18 mouse cellular contexts compared by ENCODE assay signal in the genomic region with DNA sequence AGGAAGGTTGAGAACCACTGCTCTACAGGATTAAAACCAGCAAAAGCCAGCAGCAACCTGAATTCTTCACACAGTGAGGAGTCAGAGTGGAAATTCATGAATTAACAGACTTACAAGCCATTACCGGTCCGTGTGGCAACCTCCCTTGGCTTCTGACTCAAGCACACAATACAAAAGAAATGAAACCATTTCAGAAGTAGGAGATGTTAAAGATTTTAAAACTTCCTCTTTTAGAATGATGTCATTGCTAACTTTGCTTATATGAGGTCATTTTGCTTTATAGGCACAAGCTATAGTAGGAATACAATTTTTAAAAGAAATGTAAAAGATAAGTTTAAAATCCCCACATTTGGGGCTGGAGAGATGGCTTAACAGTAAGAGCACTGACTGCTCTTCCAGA.
DNase-seq lines count a peak whose midpoint lies in the region; ATAC-seq and TF ChIP-seq lines count a peak whose summit lies in the region.
"Had no signal": no experiment of that assay in that cellular context is flagged by ENCODE, and none has a peak within 500 bp of the region (broad histone marks: within the 10 kb centered on the region; RNA-seq: fewer than 3 reads in every experiment).

No protein-coding gene starts in this region.

- no peaks in the 10 kb centered on the region for H3K9me3 ChIP-seq in forebrain, embryonic 14.5 days (replicated peaks; ENCODE audit: control insufficient read depth, low read length)
- no peaks in the 10 kb centered on the region for H3K9me3 ChIP-seq in stomach, postnatal 0 days (ENCODE audit: control insufficient read depth, low read length)
- H3K9me3 ChIP-seq: embryonic facial prominence, embryonic 10.5 days; forebrain, embryonic 10.5 days; heart, embryonic 10.5 days; limb, embryonic 10.5 days; midbrain, embryonic 12.5 days had no signal

- 7% methylated on average over 2 of the region's 2 CpGs for WGBS in macrophage (ENCODE audit: missing documents)
- 83% methylated on average over 2 of the region's 2 CpGs for WGBS in forebrain, embryonic 14.5 days
- 73% methylated on average over 2 of the region's 2 CpGs for WGBS in stomach, postnatal 0 days

- H3K4me3 ChIP-seq in bone marrow macrophage, adult 2 months (ENCODE audit: insufficient read depth, low read length), result peak overlapping the region; percentile 41
- H3K4me3 ChIP-seq in macrophage (ENCODE audit: inconsistent target), result peak overlapping the region; percentile 12; the same call in 1 of the 2 replicates
- H3K4me3 ChIP-seq in forebrain, embryonic 14.5 days (ENCODE audit: low read depth, low read length), result no peak overlapping the region
- H3K4me3 ChIP-seq in stomach, postnatal 0 days (ENCODE audit: low read depth, low read length), result no peak overlapping the region
- H3K4me3 ChIP-seq: embryonic facial prominence, embryonic 10.5 days; forebrain, embryonic 10.5 days; heart, embryonic 10.5 days; left cerebral cortex, adult 2 months; limb, embryonic 10.5 days; midbrain, embryonic 12.5 days had no signal

- no peak for TF ChIP-seq POLR2A in bone marrow macrophage, adult 2 months (IDR thresholded peaks at IDR 0.05; ENCODE audit: borderline replicate concordance, low read depth, low read length)

- no peaks in the 10 kb centered on the region for H3K27me3 ChIP-seq in forebrain, embryonic 14.5 days (replicated peaks; ENCODE audit: control insufficient read depth, insufficient read depth, low read length)
- no peaks in the 10 kb centered on the region for H3K27me3 ChIP-seq in stomach, postnatal 0 days (ENCODE audit: control insufficient read depth, insufficient read depth, low read length)
- H3K27me3 ChIP-seq: midbrain, embryonic 12.5 days had no signal

- H3K79me2 ChIP-seq in macrophage (ENCODE audit: inconsistent target), result no peaks in the 10 kb centered on the region

- no peak overlapping the region for H3K9ac ChIP-seq in forebrain, embryonic 14.5 days (ENCODE audit: low read length)
- no peak overlapping the region for H3K9ac ChIP-seq in stomach, postnatal 0 days (ENCODE audit: low read length)
- H3K9ac ChIP-seq: forebrain, postnatal 0 days; liver, postnatal 0 days; midbrain, embryonic 12.5 days had no signal

- peak overlapping the region; percentile 80 for H3K27ac ChIP-seq in bone marrow macrophage, adult 2 months (ENCODE audit: insufficient read depth, low read depth, low read length)
- peak overlapping the region; percentile 85 for H3K27ac ChIP-seq in macrophage
- no peak overlapping the region for H3K27ac ChIP-seq in forebrain, embryonic 14.5 days (ENCODE audit: low read depth, low read length)
- H3K27ac ChIP-seq in stomach, postnatal 0 days (replicated peaks), result no peak overlapping the region
- H3K27ac ChIP-seq: embryonic facial prominence, embryonic 10.5 days; forebrain, embryonic 10.5 days; heart, embryonic 10.5 days; left cerebral cortex, adult 2 months; limb, embryonic 10.5 days; midbrain, embryonic 12.5 days had no signal

- no peak for ATAC-seq in forebrain, embryonic 14.5 days
- ATAC-seq in stomach, postnatal 0 days (ENCODE audit: low FRiP score, low TSS enrichment), result no peak

- H3K36me3 ChIP-seq in macrophage (ENCODE audit: inconsistent target), result no peaks in the 10 kb centered on the region
- H3K36me3 ChIP-seq in forebrain, embryonic 14.5 days (ENCODE audit: control insufficient read depth, insufficient read depth, low read length), result no peaks in the 10 kb centered on the region
- no peaks in the 10 kb centered on the region for H3K36me3 ChIP-seq in stomach, postnatal 0 days (ENCODE audit: control insufficient read depth, insufficient read depth, low read length)
- H3K36me3 ChIP-seq: embryonic facial prominence, embryonic 10.5 days; forebrain, embryonic 10.5 days; heart, embryonic 10.5 days; limb, embryonic 10.5 days; midbrain, embryonic 12.5 days had no signal

- no peak for TF ChIP-seq CTCF in bone marrow macrophage, adult 2 months (IDR thresholded peaks at IDR 0.05; ENCODE audit: low read depth, low read length)
- no peak for TF ChIP-seq CTCF in stomach, postnatal 0 days (IDR thresholded peaks at IDR 0.05; ENCODE audit: low read depth)

- H3K4me2 ChIP-seq in forebrain, embryonic 14.5 days (ENCODE audit: low read length), result no peak overlapping the region
- H3K4me2 ChIP-seq in stomach, postnatal 0 days (replicated peaks; ENCODE audit: low read depth), result no peak overlapping the region
- H3K4me2 ChIP-seq: midbrain, embryonic 12.5 days had no signal

- peaks cover 39% of the 10 kb centered on the region for H3K4me1 ChIP-seq in bone marrow macrophage, adult 2 months (ENCODE audit: control insufficient read depth, insufficient read depth, low read length)
- no peaks in the 10 kb centered on the region for H3K4me1 ChIP-seq in forebrain, embryonic 14.5 days (ENCODE audit: control insufficient read depth, insufficient read depth, low read length)
- H3K4me1 ChIP-seq in stomach, postnatal 0 days (replicated peaks; ENCODE audit: control insufficient read depth, insufficient read depth), result no peaks in the 10 kb centered on the region
- H3K4me1 ChIP-seq: forebrain, embryonic 10.5 days; heart, embryonic 10.5 days; limb, embryonic 10.5 days; midbrain, embryonic 12.5 days had no signal

- DNase-seq in 416B (ENCODE audit: low read depth), result peak; percentile 49
- peak; percentile 3 for DNase-seq in CD4-positive, CD25-positive, alpha-beta regulatory T cell, adult 2 months (ENCODE audit: low read depth, low spot score)
- no peak for DNase-seq in forebrain, embryonic 14.5 days (ENCODE audit: low spot score)
- no peak for DNase-seq in heart, adult 11 months
- DNase-seq in cerebellum, postnatal 14 days, result no peak
- DNase-seq in stomach, postnatal 0 days (ENCODE audit: low spot score), result no peak
- DNase-seq: gastrocnemius, postnatal 36 days; right cerebral cortex, postnatal 25 days had no signal

- TF ChIP-seq EP300 in stomach, postnatal 0 days (optimal IDR thresholded peaks at IDR 0.05), result no peak

Comparison
In these comparisons a context has a peak if more than half of its experiments do, and no peak if none do; other contexts are left out.
1. DNase-seq: peak in 416B (single experiment) and CD4-positive, CD25-positive, alpha-beta regulatory T cell, adult 2 months (single experiment); none in forebrain, embryonic 14.5 days (single experiment), heart, adult 11 months (single experiment), cerebellum, postnatal 14 days (0 of 2) and stomach, postnatal 0 days (single experiment).
2. H3K27ac ChIP-seq: peak in bone marrow macrophage, adult 2 months (single experiment) and macrophage (single experiment); none in forebrain, embryonic 14.5 days (single experiment) and stomach, postnatal 0 days (single experiment).
3. H3K4me3 ChIP-seq: peak in bone marrow macrophage, adult 2 months (single experiment) and macrophage (single experiment); none in forebrain, embryonic 14.5 days (single experiment) and stomach, postnatal 0 days (single experiment).